Mouse (Mus musculus) myocyte (in vitro differentiated cells): Measurements from ENCODE around the gene Pola2.

Source experiments
- CEBPB ChIP-seq: IDR thresholded peaks from 2 replicates; pipeline ENCODE4 v1.6.1; 2011; ENCODE audit warnings: mild to moderate bottlenecking, moderate library complexity; ENCODE audit not compliant: poor library complexity, insufficient read depth, severe bottlenecking
- E2F4 ChIP-seq: IDR thresholded peaks from one replicate; pipeline ENCODE4 v1.6.1; 2011; ENCODE audit warnings: mild to moderate bottlenecking, control low read depth, moderate library complexity; ENCODE audit not compliant: insufficient read depth
- MYOD1 ChIP-seq, 3 experiments: IDR thresholded peaks; one replicate each; pipeline ENCODE4 v1.6.1; 2011; ENCODE audit warnings: control low read depth in 2 of 3, low read depth in 2 of 3, mild to moderate bottlenecking in 2 of 3, moderate library complexity in 1 of 3; ENCODE audit not compliant: insufficient read length in 2 of 3, control insufficient read depth in 1 of 3
- POLR2A ChIP-seq: IDR thresholded peaks from one replicate; pipeline ENCODE4 v1.6.1; 2011; ENCODE audit warnings: low read depth, mild to moderate bottlenecking, control low read depth, moderate library complexity; ENCODE audit not compliant: insufficient read length

DNA sequence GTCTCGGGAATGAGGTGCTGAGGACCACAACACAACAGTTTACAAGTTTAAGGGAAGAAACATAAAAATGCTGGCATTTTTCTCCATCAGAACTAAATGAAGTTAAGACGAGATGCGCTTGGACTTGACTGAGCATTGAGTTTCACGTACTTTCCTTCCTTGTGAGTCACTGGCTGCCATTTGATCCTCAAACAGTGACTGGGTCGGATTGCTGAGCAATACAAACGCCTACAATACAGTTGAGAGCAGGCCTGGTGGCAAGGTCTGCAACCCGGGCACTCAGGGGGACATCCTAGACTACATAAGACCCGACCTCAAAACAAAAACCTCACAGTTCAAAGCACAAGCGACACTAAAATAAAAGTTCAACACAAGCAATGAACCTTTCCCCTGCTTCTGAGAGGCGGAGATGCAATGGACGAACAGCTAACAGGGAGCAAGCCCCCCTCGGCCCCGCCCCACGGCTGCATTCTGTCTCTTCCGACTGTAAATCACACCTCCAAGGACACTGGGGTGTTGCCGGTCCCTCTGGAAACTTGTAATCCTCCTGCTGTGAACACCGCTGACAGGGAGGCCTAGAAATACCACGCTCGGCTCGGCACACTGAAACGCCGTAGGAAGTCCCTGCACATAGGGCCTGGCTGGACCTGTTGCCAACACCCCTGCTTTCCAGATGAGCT is 9.8 kb downstream of the Pola2 start:
- TF ChIP-seq POLR2A, result no peak
- no peak for TF ChIP-seq CEBPB
- TF ChIP-seq MYOD1 (IDR thresholded peaks at IDR 0.05; ENCODE audit: control insufficient read depth in 1 of 3, insufficient read length in 2 of 3, low read depth in 2 of 3), result no peak
- no peak for TF ChIP-seq E2F4
